ENCODE assay signal across 11 mouse cellular contexts in genomic region chr10:73280438-73280837, GRCm38 (mm10).
"Had no signal": no experiment of that assay in that cellular context is flagged by ENCODE, and none has a peak within 500 bp of the region (broad histone marks: within the 10 kb centered on the region; RNA-seq: fewer than 3 reads in every experiment).

No protein-coding gene starts in this region.

- DNase-seq: kidney, adult 8-10 months; kidney, postnatal 25 days; lung, adult 2 months; lung, postnatal 36 days; thymus, postnatal 4 days had no signal

- ATAC-seq: lung, postnatal 0 days had no signal

- H3K4me1 ChIP-seq: limb, embryonic 10.5 days; liver, embryonic 15.5 days had no signal

- H3K27me3 ChIP-seq: liver, embryonic 15.5 days had no signal

- H3K4me3 ChIP-seq: left cerebral cortex, adult 2 months; limb, embryonic 10.5 days; liver, embryonic 15.5 days had no signal

- H3K4me2 ChIP-seq: liver, embryonic 11.5 days; liver, embryonic 15.5 days had no signal

- H3K9ac ChIP-seq: liver, embryonic 15.5 days had no signal

- H3K27ac ChIP-seq: left cerebral cortex, adult 2 months; limb, embryonic 10.5 days; liver, embryonic 15.5 days; stomach, postnatal 0 days had no signal

- H3K9me3 ChIP-seq: limb, embryonic 10.5 days; liver, embryonic 15.5 days had no signal

- H3K36me3 ChIP-seq: limb, embryonic 10.5 days; liver, embryonic 15.5 days had no signal
